Comparison of ENCODE assay signal across 8 mouse cellular contexts in the genomic region with DNA sequence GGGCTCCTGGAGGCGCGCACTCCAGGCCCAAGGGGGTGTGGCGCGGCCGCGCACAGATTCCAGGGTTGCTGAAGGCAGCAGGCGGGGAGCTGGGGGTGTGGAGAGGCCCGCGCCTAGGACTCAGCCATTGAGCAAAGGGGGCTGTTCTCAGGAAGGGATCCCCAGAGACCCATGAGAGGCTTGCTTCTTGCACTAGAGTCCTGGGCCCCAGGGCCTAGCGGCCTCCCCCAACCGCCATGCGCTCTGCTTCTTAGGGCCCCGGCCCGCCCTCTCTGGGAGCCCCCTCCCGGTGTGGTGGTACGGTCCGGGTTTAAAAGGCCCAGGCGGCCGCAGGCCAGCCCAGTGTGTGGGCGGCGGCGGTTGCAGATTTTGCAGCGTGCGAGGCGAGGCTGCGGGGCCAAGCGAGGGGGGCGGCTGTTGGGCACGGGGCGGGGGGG. TPM values are rescaled to one million over a fixed set of nuclear protein-coding genes. Genes with fewer than 3 reads are reported as not detected.
DNase-seq lines count a peak whose midpoint lies in the region; ATAC-seq and TF ChIP-seq lines count a peak whose summit lies in the region.

Plxna3 (plus strand) TSS at position 342 of the 437 bp plus-strand sequence.

- H3K4me3 ChIP-seq in forebrain, postnatal 0 days (ENCODE audit: low read depth, low read length): peak within 1 kb of the TSS; percentile 48
- peak within 1 kb of the TSS; percentile 56 for H3K4me3 ChIP-seq in lung, embryonic 16.5 days (ENCODE audit: low read length)

- H3K4me2 ChIP-seq in forebrain, postnatal 0 days (ENCODE audit: low read depth): peak within 1 kb of the TSS; percentile 55
- H3K4me2 ChIP-seq in lung, embryonic 16.5 days (ENCODE audit: low read depth, low read length): peak within 1 kb of the TSS; percentile 80

- peak within 1 kb of the TSS; percentile 65 for H3K9ac ChIP-seq in forebrain, postnatal 0 days
- H3K9ac ChIP-seq in lung, embryonic 16.5 days (ENCODE audit: low read length): peak within 1 kb of the TSS; percentile 75

- H3K27ac ChIP-seq in forebrain, postnatal 0 days (ENCODE audit: low read depth, low read length): peak within 1 kb of the TSS; percentile 85
- H3K27ac ChIP-seq in lung, embryonic 16.5 days (ENCODE audit: low read length): peak within 1 kb of the TSS; percentile 77

- H3K4me1 ChIP-seq in forebrain, postnatal 0 days (ENCODE audit: insufficient read depth): peaks cover 8% of the 10 kb centered on the region; the same call in 1 of the 2 replicates
- H3K4me1 ChIP-seq in lung, embryonic 16.5 days (replicated peaks; ENCODE audit: control insufficient read depth, insufficient read depth, low read length): no peaks in the 10 kb centered on the region

- H3K27me3 ChIP-seq in forebrain, postnatal 0 days (ENCODE audit: insufficient read depth, low read length): no peaks in the 10 kb centered on the region
- no peaks in the 10 kb centered on the region for H3K27me3 ChIP-seq in lung, embryonic 16.5 days (ENCODE audit: control insufficient read depth, insufficient read depth, low read depth, low read length)

- no peaks in the 10 kb centered on the region for H3K36me3 ChIP-seq in forebrain, postnatal 0 days (ENCODE audit: insufficient read depth)
- no peaks in the 10 kb centered on the region for H3K36me3 ChIP-seq in lung, embryonic 16.5 days (ENCODE audit: control insufficient read depth, insufficient read depth, low read length)

- intact Hi-C loops in heart, postnatal 36 days (cut with DNase I): no loop called here

- WGBS in forebrain, postnatal 0 days: 29% methylated on average over 30 of the region's 30 CpGs
- 9% methylated on average over 15 of the region's 30 CpGs for WGBS in lung, embryonic 16.5 days

- peak; percentile 94 for ATAC-seq in forebrain, postnatal 0 days
- peak; percentile 97 for ATAC-seq in lung, embryonic 16.5 days (ENCODE audit: low read depth)

- no peak for TF ChIP-seq CTCF in forebrain, postnatal 0 days (IDR thresholded peaks at IDR 0.05; ENCODE audit: low read depth)

- DNase-seq in MEL-GATA-1-ER (ENCODE audit: extremely low read depth, low read depth): peak; percentile 57
- DNase-seq in cerebellum, adult 18-20 months: peak; percentile 61 to 74
- peak; percentile 86 for DNase-seq in forebrain, postnatal 0 days
- DNase-seq in heart, postnatal 36 days: peak; percentile 65 to 79
- peak in 1 of 2 experiments; percentile 42 for DNase-seq in layer of hippocampus, adult 8-10 months (ENCODE audit: low spot score in 2 of 2)
- peak; percentile 52 for DNase-seq in ovary, postnatal 10 days (ENCODE audit: low spot score)
- peak; percentile 25 to 29 for DNase-seq in thymus, postnatal 10 days (ENCODE audit: low spot score in 2 of 2)

- H3K9me3 ChIP-seq in forebrain, postnatal 0 days (ENCODE audit: low read length): no peaks in the 10 kb centered on the region
- no peaks in the 10 kb centered on the region for H3K9me3 ChIP-seq in lung, embryonic 16.5 days (ENCODE audit: control insufficient read depth, low read length)

RNA-seq across cellular contexts. Expression of gene Plxna3, which starts in this region (rescaled TPM):
- 109 and 143 TPM in 2 replicates for total RNA-seq in forebrain, postnatal 0 days (2014; rRNA removed)
- polyA plus RNA-seq in forebrain, postnatal 0 days (2015; fragmentation: Nextera tagmentation; extraction: Ambion mirVana): 17.7 and 22.9 TPM in 2 replicates
- 1 to 10 TPM in 1 of 2 experiments, under 1 TPM in 1; 0.87 to 1.6 TPM for total RNA-seq in heart, postnatal 36 days (2021)
- 10 to 100 TPM; 30.0 to 38.9 (median 33.1) TPM for total RNA-seq in layer of hippocampus, adult 8-10 months (2022)
- polyA plus RNA-seq in lung, embryonic 16.5 days (2015; fragmentation: Nextera tagmentation; extraction: Ambion mirVana): 7.5 and 9.9 TPM in 2 replicates

Comparison
In these comparisons a context has a peak if more than half of its experiments do, and no peak if none do; other contexts are left out.
1. RNA of gene Plxna3 (total RNA-seq): 109 to 143 TPM in forebrain, postnatal 0 days and 30.0 to 38.9 TPM in layer of hippocampus, adult 8-10 months; 0.87 to 1.6 TPM in heart, postnatal 36 days; every median in the first group is over 10 times any median in the second.